Mouse (Mus musculus) heart, embryonic 14.5 days (tissue): ENCODE data around the gene Cope. TPM values are rescaled to one million over a fixed set of nuclear protein-coding genes. Genes with fewer than 3 reads are reported as not detected.

ENCODE experiments used
- ATAC-seq: fragments of 200-750 bp; cut with Nextera tagmentation; 2 replicates; pipeline ENCODE4 v1.8.0; 2017; ENCODE audit warnings: low read depth, moderate TSS enrichment; ENCODE audit not compliant: insufficient number of reproducible peaks, insufficient read depth, low FRiP score
- H3K27ac ChIP-seq, 2 experiments: fragments of 200-500 bp in 1 of 2; fragments of 300-500 bp in 1 of 2; sonication (generic) in 1 of 2; replicated peaks in 1 of 2; 2 replicates each; pipeline ENCODE4 v1.5.1; 2012 to 2014; ENCODE audit warnings: low read depth in 2 of 2, low read length in 2 of 2, control low read depth in 1 of 2, mild to moderate bottlenecking in 1 of 2, mixed read lengths in 1 of 2; ENCODE audit not compliant: control insufficient read depth in 1 of 2, insufficient read depth in 1 of 2
- H3K27me3 ChIP-seq: fragments of 300-500 bp; sonication (generic); 2 replicates; pipeline ENCODE4 v1.6.1; 2014; ENCODE audit warnings: mild to moderate bottlenecking, low read length, control low read depth; ENCODE audit not compliant: control insufficient read depth, insufficient read depth
- H3K36me3 ChIP-seq: fragments of 300-500 bp; sonication (generic); 2 replicates; pipeline ENCODE4 v1.6.1; 2014; ENCODE audit warnings: mild to moderate bottlenecking, control low read depth, low read length, mixed read lengths; ENCODE audit not compliant: control insufficient read depth, insufficient read depth
- H3K4me1 ChIP-seq, 2 experiments: fragments of 200-500 bp in 1 of 2; fragments of 300-500 bp in 1 of 2; sonication (generic) in 1 of 2; 2 replicates each; pipeline ENCODE4 v1.6.1; 2012 to 2014; ENCODE audit warnings: low read length in 2 of 2, control low read depth in 1 of 2, mixed read lengths in 1 of 2; ENCODE audit not compliant: control insufficient read depth in 2 of 2, insufficient read depth in 2 of 2
- H3K4me2 ChIP-seq: fragments of 300-500 bp; sonication (generic); 2 replicates; pipeline ENCODE4 v1.6.1; 2014; ENCODE audit warnings: mild to moderate bottlenecking, low read length
- H3K4me3 ChIP-seq, 2 experiments: fragments of 200-500 bp in 1 of 2; fragments of 300-500 bp in 1 of 2; sonication (generic) in 1 of 2; 2 replicates each; pipeline ENCODE4 v1.5.1; 2012 to 2014; ENCODE audit warnings: low read length in 2 of 2, mild to moderate bottlenecking in 2 of 2, control low read depth in 1 of 2, low read depth in 1 of 2, moderate library complexity in 1 of 2; ENCODE audit not compliant: control insufficient read depth in 1 of 2, insufficient read depth in 1 of 2
- H3K9ac ChIP-seq: fragments of 300-500 bp; sonication (generic); 2 replicates; pipeline ENCODE4 v1.6.1; 2014; ENCODE audit warnings: mild to moderate bottlenecking, low read length
- H3K9me3 ChIP-seq: fragments of 300-500 bp; sonication (generic); 2 replicates; pipeline ENCODE4 v1.6.1; 2016; ENCODE audit warnings: low read length, control low read depth; ENCODE audit not compliant: control insufficient read depth
- WGBS: fragments of 180-500 bp; shearing (Covaris S2); extraction: QIAGEN DNeasy Blood & Tissue Kit; methylation state at CpG from one replicate; pipeline ENCODE4 v1.1.7; 2014; 5-methylcytosine and 5-hydroxymethylcytosine counted together
- polyA plus RNA-seq: library from polyadenylated mRNA; unstranded; fragments of >200 nt; fragmentation: Nextera tagmentation; extraction: Ambion mirVana; gene quantifications from 2 replicates; pipeline ENCODE4 v1.2.1, GENCODE M21; 2014

Cope gene
- polyA plus RNA-seq, 1 experiment from 2014 or later: 319 TPM

DNA sequence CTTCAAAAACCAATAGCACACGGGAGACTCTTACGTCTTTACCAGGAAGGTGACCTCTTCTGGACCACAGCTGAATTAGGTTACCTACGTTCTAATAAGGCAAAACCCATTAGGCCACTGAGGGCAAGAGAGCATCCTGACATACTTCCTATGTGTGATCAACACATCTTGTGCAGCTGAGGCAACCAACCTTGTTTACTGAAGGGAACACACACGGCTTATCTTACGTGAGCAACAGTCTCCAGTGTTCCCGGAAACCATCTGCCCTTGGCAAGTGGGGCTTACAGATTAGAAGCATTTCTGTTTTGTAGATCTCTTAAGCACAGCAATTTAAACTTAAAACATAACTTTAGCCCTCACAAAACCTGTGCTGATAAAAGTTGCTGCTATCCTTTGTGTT, 25.2 kb downstream of the Cope start:
- ATAC-seq: no peak
- Histone ChIP-seq H3K27ac (no peak overlapping the region), H3K9ac (no peak overlapping the region), H3K4me3 (no peak overlapping the region), H3K4me1 (peaks cover 11 to 21% of the 10 kb centered on the region in 2 experiments; a peak in 3 of 4 replicates), H3K9me3 (no peaks in the 10 kb centered on the region), H3K4me2 (no peak overlapping the region), H3K27me3 (peaks cover 6% of the 10 kb centered on the region; the same call in 1 of the 2 replicates), H3K36me3 (peaks cover 15% of the 10 kb centered on the region)
- WGBS: 83% methylated on average over 6 of the region's 6 CpGs

DNA sequence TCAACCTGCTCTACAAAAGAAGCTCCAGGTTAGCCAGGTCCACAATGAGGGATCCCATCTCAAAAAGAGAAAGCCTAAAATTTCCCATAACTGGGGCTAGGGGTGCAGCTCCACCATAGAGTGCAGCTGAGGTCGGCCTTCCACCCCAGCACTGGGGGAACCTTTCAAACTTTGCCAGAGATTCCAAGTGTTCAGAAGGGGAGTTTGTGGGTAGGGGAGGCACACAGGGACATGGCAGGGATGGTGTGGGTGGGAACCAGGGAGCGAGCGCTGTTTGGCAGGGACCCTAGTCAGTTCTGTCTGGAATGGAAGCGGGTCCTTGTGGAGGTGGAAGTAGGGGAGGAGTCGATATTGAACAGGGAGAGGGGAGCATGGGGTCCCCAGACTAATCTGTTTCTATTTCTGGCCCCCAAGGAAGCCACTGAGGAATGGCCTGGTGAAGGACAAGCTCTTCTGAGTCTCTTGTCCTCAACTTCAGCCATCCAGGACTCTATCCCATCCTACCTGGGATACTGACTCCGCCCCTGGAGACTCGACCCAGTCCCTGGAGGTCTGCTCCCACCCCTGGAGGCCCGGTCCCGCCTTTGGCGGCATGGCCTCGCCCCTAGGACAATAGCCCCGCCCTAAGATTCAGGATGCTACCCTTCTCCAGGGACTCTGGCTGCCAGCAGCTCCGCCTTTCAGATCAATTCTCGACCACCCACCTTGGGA, 27.0 kb downstream of the Cope start, which contains the start of gene Gdf1:
Gene Gdf1, plus strand, starts transcription at position 694 of the 711 bp plus-strand sequence.
- 28% methylated on average over 14 of the region's 14 CpGs for WGBS
- Histone ChIP-seq H3K27ac (no peak within 1 kb of the TSS), H3K9ac (peak within 1 kb of the TSS; percentile 2), H3K4me1 (peaks cover 11 to 21% of the 10 kb centered on the region in 2 experiments; a peak in 3 of 4 replicates), H3K9me3 (no peaks in the 10 kb centered on the region), H3K27me3 (peaks cover 6% of the 10 kb centered on the region; the same call in 1 of the 2 replicates), H3K4me3 (peak within 1 kb of the TSS in 1 of 2 experiments; percentile 13; a peak in 1 of 4 replicates), H3K4me2 (peak within 1 kb of the TSS; percentile 52), H3K36me3 (peaks cover 33% of the 10 kb centered on the region)
- ATAC-seq: no peak

DNA sequence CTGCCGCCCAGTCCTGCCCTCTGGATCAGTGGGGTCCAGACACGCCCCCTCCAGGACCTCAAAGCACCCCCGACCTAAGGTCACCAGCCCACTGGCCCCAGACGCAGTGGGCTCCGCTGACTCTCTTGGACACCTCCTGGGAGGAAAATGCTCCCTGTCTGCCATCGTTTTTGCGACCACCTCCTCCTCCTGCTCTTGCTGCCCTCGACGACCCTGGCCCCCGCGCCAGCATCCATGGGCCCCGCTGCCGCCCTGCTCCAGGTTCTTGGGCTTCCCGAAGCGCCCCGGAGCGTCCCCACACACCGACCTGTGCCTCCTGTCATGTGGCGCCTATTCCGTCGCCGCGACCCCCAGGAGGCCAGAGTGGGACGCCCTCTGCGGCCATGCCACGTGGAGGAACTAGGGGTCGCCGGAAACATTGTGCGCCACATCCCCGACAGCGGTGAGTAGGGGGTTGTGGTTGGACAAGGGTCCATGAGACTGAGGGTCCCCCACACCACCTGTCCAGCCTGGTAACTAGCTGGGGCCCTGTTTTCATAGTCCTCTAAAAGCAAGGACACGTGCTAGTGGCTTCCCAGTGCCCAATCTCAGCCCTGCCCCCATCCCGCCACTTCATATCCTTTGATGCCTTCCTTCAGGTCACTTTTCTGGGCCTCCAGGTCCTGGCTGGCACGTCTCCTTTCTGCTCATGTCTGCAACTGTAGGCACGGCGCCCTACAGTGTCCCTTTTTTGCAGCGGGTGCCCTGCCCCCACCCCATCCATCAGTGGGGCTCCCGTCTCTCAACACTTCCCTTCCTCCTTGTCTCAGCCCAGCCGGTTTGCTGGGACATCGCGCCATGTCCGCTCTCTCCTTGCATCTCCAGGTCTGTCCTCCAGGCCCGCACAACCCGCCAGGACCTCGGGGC, 27.8 kb downstream of the Cope start:
- peak overlapping the region in 1 of 2 experiments; percentile 13; a peak in 1 of 4 replicates for H3K4me3 ChIP-seq
- ATAC-seq: peak; percentile 8; the same call in 1 of the 2 replicates
- H3K9ac ChIP-seq: peak overlapping the region; percentile 2
- H3K27ac ChIP-seq: no peak overlapping the region
- H3K27me3 ChIP-seq: peaks cover 6% of the 10 kb centered on the region; the same call in 1 of the 2 replicates
- H3K9me3 ChIP-seq: no peaks in the 10 kb centered on the region
- H3K36me3 ChIP-seq: peaks cover 41% of the 10 kb centered on the region
- 6% methylated on average over 45 of the region's 45 CpGs for WGBS
- peak overlapping the region; percentile 52 for H3K4me2 ChIP-seq
- peaks cover 11 to 21% of the 10 kb centered on the region in 2 experiments; a peak in 3 of 4 replicates for H3K4me1 ChIP-seq

DNA sequence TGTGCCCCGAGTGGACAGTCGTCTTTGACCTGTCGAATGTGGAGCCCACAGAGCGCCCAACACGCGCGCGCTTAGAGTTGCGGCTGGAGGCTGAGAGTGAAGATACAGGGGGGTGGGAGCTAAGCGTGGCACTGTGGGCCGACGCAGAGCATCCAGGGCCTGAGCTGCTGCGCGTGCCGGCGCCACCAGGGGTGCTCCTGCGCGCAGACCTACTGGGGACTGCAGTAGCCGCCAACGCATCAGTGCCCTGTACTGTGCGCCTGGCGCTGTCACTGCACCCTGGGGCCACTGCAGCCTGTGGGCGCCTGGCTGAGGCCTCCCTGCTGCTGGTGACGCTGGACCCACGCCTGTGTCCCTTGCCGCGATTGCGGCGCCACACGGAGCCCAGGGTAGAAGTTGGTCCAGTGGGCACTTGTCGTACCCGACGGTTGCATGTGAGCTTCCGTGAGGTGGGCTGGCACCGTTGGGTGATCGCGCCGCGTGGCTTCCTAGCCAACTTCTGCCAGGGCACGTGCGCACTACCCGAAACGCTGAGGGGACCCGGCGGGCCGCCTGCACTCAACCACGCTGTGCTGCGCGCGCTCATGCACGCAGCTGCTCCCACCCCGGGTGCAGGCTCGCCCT, 28.5 kb downstream of the Cope start:
- Histone ChIP-seq H3K4me3 (0 out of 4 replicates have a peak overlapping the region, but pooled peaks of 1 of the 2 experiments have one; percentile 7), H3K36me3 (peaks cover 49% of the 10 kb centered on the region)
- 34% methylated on average over 53 of the region's 53 CpGs for WGBS

DNA sequence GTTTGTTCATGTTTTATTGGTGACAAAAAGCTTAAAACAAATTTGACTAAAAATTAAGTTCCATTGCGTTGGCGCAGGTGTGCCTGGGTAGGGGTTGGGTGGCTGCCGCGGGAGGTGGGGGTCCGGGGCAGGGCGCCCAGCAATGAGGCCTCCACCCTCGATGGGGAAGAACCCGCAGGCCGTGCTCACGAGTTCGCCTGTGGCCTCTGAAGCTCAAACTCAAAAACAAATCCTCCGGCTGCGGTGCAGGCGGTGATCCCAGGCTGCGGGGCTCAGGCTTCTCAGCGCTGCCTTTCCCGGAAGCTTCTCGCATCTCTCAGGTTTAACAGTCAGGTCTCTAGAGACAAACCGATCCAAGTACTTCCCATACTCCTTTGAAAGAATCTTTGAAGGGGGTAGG, 29.2 kb downstream of the Cope start:
- Histone ChIP-seq H3K4me1 (peaks cover 11 to 21% of the 10 kb centered on the region in 2 experiments; a peak in 3 of 4 replicates), H3K4me2 (no peak overlapping the region), H3K4me3 (no peak overlapping the region), H3K27ac (no peak overlapping the region), H3K9ac (no peak overlapping the region), H3K9me3 (no peaks in the 10 kb centered on the region), H3K36me3 (peaks cover 56% of the 10 kb centered on the region), H3K27me3 (peaks cover 6% of the 10 kb centered on the region; the same call in 1 of the 2 replicates)
- ATAC-seq: no peak
- WGBS: 83% methylated on average over 19 of the region's 19 CpGs

More for the DNA sequence above, 28.5 kb downstream of the Cope start:
- Histone ChIP-seq H3K27me3 (peaks cover 6% of the 10 kb centered on the region; the same call in 1 of the 2 replicates), H3K9ac (peak overlapping the region; percentile 2; the same call in 1 of the 2 replicates), H3K4me2 (peak overlapping the region; percentile 52), H3K27ac (no peak overlapping the region), H3K9me3 (no peaks in the 10 kb centered on the region), H3K4me1 (peaks cover 11 to 21% of the 10 kb centered on the region in 2 experiments; a peak in 3 of 4 replicates)
- peak; percentile 63; the same call in 1 of the 2 replicates for ATAC-seq

DNA sequence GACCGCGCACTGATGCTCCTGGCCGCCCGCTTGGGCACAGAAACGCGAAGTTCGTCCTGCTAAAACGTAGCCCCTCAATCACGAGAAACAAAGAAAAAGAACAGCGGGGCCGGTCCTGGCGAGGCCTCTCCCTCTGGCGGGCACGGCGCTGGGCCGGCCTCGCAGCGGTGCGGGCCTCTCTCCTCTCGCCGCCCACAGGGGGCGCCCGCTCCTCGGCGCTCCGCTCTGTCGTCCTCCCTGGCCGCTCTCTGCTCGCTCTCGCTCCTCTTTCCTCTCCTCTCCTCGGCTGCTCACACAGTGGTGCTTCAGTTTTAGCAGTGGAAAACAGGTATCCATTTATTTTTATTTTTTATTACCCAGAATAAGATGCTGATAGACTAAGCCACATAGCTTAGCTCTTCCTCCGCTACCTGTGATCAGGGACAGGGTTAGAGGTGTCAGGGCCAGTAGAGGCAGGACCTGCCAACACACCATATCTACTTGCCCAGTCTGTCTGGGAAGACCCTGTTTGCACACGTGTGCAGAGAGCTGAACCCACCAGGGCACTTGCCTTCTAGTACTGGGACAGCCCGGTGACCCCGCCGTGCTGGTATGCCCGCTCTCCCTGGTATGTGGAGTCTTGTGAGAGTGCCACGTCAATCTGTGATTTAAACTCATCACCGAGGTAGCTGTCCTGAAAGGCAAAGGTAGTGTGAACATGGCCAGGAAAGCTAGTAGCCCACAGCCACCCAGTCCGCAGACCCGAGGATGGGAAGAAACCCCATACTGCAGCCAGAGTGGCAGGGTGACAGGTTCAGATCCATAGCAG, 30.0 kb downstream of the Cope start:
- Histone ChIP-seq H3K9me3 (no peaks in the 10 kb centered on the region), H3K36me3 (peaks cover 63% of the 10 kb centered on the region), H3K27ac (no peak overlapping the region), H3K27me3 (peaks cover 6% of the 10 kb centered on the region; the same call in 1 of the 2 replicates), H3K4me2 (no peak overlapping the region), H3K4me3 (no peak overlapping the region), H3K9ac (no peak overlapping the region), H3K4me1 (peaks cover 11 to 21% of the 10 kb centered on the region in 2 experiments; a peak in 3 of 4 replicates)
- WGBS: 29% methylated on average over 41 of the region's 41 CpGs
- ATAC-seq: no peak
